Mouse (Mus musculus) embryonic fibroblast, embryonic 13.5 days (primary cell): ENCODE data around the gene Nap1l5.

Experiments
- CTCF ChIP-seq: IDR thresholded peaks from 2 replicates; pipeline ENCODE4 v1.5.1; 2011; ENCODE audit warnings: mild to moderate bottlenecking, control low read depth, low read length, moderate library complexity, borderline replicate concordance; ENCODE audit not compliant: insufficient read depth
- POLR2A ChIP-seq: IDR thresholded peaks from 2 replicates; pipeline ENCODE4 v1.6.1; 2011; ENCODE audit warnings: low read depth, mild to moderate bottlenecking, control low read depth, low read length, moderate library complexity

GRCm38 (mm10) chr6:58879987-58880386 is 26.9 kb downstream of the Nap1l5 start:
- TF ChIP-seq CTCF (no peak), POLR2A (no peak)
